Mouse (Mus musculus): Measurements from ENCODE around the gene Arl8a.
A peak's percentile ranks its signal among the peaks of the same experiment; 100 is the strongest.

Arl8a gene

DNA sequence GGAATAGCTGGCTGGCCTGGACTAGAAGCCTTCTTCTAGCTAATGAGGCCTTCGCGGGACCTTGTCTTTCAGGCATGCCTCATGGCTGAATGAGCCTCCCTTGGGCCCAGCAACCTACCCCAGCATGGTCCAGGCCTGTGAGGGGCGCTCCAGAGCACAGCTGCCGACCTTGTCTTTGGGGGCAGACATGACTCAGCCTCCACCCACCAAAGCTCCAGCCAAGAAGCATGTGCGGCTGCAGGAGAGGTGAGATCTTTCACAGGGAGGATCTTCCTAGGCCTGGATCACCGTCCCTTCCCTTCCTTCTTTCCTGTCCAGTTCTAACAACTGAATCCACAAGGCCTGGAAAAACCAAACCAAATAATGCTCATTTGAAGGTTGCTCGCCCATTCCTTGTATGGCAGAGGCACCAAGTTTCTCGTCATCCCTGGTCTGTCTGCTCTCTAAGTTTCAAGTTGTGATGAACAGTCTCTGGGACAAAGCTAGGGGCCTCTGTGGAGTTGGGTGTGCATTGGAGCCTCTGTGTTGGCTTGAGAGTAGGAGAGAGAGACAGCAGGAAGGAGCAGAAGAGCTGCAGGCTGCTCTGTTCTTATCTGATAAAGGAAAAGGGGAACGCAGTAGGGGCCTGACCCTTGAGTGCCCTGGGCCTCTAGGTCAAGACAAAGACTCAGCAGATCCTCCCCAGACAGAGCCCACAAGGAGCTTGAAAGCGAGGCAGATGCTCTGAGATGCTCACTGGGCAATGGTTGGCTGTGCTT is 12.8 kb upstream of the Arl8a start:
- DNase-seq (ENCODE audit: low read depth, low spot score) = no peak

- no peak for DNase-seq (ENCODE audit: low read depth, low spot score)
Measured at GRCm38 (mm10) chr1:135135111-135135787, 11.4 kb upstream of the Arl8a start.

DNA sequence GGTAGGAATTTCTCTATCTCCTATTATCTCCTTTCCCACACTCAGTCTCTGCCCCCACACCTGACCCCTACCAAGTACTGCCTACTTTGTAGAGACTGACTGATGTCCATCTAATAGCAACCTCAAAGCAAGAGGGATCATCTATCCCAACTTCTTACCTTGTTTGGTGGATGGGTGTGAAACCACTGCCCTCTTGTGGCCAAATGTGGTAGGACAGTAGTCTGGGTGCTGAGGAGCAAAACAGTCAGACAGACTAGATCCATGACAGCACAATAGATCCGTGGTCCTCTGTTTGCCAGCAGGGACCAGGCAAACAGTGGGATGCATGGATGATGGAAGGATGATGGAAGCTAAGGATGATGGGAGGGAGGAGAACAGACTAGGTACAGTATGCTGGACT is 10.1 kb upstream of the Arl8a start:
- DNase-seq (ENCODE audit: low read depth, low spot score) = peak; percentile 80

DNA sequence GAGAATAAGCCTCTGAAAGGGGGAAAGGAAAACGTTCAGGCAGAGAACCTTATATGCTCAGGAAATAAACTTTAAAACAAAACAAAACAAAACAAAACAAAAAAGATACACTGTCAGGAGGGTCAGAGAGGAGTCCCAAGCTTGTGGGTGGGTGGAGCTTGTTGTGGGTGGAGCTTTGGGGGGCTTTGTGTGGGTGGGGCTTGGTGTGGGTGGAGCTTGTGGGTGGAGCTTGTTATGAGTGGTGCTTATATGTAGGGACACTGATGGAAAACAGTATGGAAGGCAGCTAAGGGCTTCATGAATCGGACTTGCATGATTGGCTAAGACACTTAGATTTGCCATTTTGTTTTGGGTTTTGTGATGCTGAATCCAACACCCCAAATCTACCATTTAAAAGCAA is 6.7 kb upstream of the Arl8a start:
- DNase-seq (ENCODE audit: low read depth, low spot score) = no peak

- DNase-seq (ENCODE audit: low read depth, low spot score) = no peak
Measured at GRCm38 (mm10) chr1:135142452-135142851, 4.2 kb upstream of the Arl8a start.

DNA sequence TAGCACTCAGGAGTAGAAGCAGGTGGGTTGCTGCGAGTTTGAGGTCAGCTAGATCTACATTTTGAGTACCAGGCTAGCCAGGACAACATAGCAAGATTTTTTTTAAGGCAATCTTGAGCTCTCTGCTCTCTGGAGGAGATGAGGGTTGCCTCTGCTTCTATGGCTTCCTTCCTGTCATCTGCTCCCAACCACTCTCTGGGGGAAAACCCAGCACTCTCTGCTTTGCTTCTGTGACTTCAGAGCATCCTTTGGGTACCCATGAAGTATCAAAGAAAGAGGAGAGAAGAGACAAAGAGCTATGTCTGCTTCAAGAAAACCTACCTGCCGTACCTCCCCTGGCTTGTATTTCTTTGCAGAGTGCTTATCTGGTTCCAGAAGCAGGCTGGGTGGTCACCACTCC is 2.7 kb upstream of the Arl8a start:
- no peak for DNase-seq (ENCODE audit: low read depth, low spot score)

- DNase-seq (ENCODE audit: low read depth, low spot score) = peak; percentile 34
Measured at GRCm38 (mm10) chr1:135146946-135147701, 500 bp downstream of the Arl8a start.

DNA sequence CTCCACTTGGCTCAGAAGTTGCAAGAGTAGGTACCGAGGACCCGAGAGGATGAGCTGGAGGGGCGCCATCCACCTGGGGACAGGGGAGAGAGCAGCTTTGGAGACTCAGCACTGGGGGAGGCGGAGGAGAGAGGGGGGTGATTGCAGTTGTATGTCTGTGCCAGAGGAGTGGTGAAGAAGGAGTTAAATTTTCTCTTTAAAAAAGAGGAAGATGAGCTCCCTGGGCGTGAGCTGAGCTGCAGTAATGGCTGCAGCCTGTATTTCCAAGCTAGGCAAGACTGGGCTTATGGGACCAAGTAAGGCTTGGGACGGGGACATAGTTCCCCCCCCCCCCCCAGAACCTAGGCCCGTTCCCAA is 1.1 kb downstream of the Arl8a start:
- DNase-seq (ENCODE audit: low read depth, low spot score) = no peak

- DNase-seq (ENCODE audit: low read depth, low spot score) = no peak
Measured at GRCm38 (mm10) chr1:135148476-135148875, 1.9 kb downstream of the Arl8a start.

GRCm38 (mm10) chr1:135148996-135149395 is 2.4 kb downstream of the Arl8a start:
- DNase-seq (ENCODE audit: low read depth, low spot score) = no peak

GRCm38 (mm10) chr1:135154011-135154410 is 7.4 kb downstream of the Arl8a start:
- DNase-seq (ENCODE audit: low read depth, low spot score) = no peak

DNA sequence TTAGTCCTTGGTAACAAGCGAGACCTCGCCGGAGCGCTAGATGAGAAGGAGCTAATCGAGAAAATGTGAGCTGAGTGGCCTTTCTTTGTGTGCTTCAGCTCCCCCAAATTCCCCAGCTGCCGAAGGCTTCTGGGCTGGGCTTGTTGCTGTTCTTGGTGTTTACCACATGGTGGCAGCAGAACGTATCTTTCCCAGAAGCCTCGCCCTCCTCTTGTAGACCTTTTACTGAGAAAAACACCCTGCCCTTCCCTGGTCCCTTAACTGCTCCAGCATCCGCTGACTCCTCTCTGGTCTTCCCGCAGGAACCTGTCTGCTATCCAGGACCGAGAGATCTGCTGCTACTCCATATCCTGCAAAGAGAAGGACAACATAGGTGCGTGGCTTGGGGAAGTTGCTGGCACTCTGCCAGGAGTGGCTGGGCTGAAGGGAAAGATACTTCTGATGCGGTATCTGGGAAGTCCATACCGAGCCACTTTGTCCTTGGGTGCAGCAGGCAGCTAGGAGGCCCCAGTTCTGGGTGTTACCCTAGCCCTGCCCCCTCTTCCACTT is 7.9 kb downstream of the Arl8a start:
- peak; percentile 72 for DNase-seq (ENCODE audit: low read depth, low spot score)

DNA sequence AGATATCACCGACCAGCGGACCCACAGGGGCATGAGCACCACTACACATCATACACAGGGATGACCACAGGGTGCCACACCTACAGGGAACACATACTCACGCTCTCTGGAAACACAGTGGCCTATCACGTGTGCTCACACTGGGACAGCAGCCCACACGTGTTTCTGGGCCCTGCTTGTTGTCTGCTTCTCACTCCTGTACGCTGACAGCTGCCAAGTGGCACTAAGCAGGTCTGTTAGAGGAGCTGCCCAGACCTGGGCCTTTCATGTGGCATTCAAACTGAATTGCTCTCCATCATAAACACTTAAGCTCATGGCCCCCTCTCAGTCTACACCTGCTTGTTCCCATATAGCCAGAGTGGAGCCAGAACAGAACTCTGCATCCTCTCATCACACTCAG is 9.7 kb downstream of the Arl8a start:
- DNase-seq (ENCODE audit: low read depth, low spot score) = no peak

GRCm38 (mm10) chr1:135158633-135159032 is 12.0 kb downstream of the Arl8a start:
- DNase-seq (ENCODE audit: low read depth, low spot score) = no peak

DNA sequence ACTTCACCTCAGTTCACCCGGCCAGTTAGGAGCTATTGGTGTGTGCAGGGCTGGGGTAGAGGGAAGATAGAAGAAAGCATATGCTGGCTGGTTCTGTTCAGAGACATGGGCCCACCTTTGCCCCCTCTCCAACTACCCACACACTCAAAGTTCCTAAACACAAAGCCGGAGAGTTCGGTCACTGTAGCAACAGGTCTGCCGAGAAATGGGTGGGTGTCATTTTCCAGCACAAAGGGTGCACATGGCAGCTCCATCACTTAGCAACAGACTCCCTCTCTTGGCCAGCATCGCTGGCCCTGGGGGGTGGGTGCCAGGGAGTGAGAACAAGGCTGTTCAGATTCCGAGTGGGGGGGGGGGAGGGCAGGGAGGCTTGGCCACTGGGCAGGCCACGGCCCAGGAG is 12.4 kb downstream of the Arl8a start:
- no peak for DNase-seq (ENCODE audit: low read depth, low spot score)

GRCm38 (mm10) chr1:135159556-135160123 is 13.0 kb downstream of the Arl8a start:
- DNase-seq (ENCODE audit: low read depth, low spot score) = no peak

DNA sequence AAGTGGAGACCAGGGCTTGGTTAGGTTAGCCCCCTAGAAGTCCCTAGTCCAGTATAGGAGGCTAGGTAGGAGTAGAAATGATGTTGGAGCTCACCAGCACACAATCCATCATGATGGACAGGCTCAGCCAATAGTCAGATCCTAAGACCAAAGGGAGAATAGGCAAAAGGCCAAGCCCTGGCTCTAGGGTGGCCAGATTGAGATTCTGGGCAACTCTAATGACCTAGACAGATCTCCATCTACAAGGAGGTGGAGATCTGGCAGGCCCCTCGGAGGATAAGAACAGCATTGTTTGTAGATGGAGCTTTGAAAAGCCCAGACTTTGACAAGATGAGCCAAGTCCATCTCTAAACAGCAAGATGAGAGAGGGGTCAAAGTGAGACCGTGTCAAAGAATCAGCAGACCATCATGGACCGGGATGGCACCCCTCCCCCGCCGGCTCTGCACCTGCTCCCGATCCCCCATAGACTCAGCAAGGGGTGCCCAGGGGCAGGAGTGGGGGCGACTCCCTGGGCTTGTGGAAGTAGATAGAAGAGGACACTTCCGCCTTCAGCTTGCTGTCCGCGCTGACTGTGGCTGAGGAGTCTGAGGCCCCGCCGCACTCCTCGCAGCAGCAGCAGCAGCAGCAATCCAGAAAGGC is 13.9 kb downstream of the Arl8a start:
- no peak for DNase-seq (ENCODE audit: low read depth, low spot score)

GRCm38 (mm10) chr1:135162720-135163119 is 16.1 kb downstream of the Arl8a start:
- DNase-seq (ENCODE audit: low read depth, low spot score) = no peak

DNA sequence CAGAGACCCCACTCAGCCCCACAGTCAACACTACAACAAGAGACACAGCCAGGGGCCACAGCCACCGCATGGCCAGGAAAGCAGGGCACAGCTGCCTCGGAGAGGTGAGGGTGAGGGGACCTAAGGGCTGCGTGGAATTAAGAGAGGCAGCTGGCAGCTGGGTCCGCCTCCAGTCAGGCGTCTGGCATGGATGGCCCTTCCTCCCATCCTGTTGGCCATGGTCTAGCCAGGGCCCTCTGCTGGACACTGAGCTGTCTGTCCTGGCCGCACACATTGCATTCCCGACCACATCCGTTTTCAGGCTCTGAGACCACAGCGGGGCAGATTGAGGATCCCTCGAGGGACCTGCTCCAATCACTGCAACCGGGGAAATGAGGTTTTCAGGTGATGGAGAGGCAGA is 20.8 kb downstream of the Arl8a start, which contains the start of gene Gpr37l1:
Gene Gpr37l1 (minus strand): TSS at position 247 of the 400 bp plus-strand sequence.
- DNase-seq (ENCODE audit: low read depth, low spot score) = no peak

- no peak for DNase-seq (ENCODE audit: low read depth, low spot score)
Measured at GRCm38 (mm10) chr1:135168453-135169200, 22.0 kb downstream of the Arl8a start.
